Mouse (Mus musculus): ENCODE measurements around the gene Csf3r. TPM values are rescaled to one million over a fixed set of nuclear protein-coding genes. Genes with fewer than 3 reads are reported as not detected.

The Csf3r gene
- polyA plus RNA-seq, 1 experiment from 2014 or later, result 2.8 TPM

GRCm38 (mm10) chr4:126058997-126059362 lies 34.6 kb downstream of the Csf3r start:
- Histone ChIP-seq H3K9ac (peak overlapping the region; percentile 65), H3K4me1 (peaks cover 25% of the 10 kb centered on the region), H3K27me3 (replicated peaks) (no peaks in the 10 kb centered on the region), H3K4me2 (peak overlapping the region; percentile 95), H3K27ac (no peak overlapping the region), H3K4me3 (peak overlapping the region; percentile 82), H3K9me3 (replicated peaks) (no peaks in the 10 kb centered on the region), H3K36me3 (peaks cover 23% of the 10 kb centered on the region)
- 36% methylated on average over 9 of the region's 9 CpGs for WGBS (ENCODE audit: insufficient replicate concordance)
- ATAC-seq, result no peak

GRCm38 (mm10) chr4:126062856-126063255 lies 38.5 kb downstream of the Csf3r start:
- Histone ChIP-seq H3K36me3 (no peaks in the 10 kb centered on the region), H3K9me3 (replicated peaks) (no peaks in the 10 kb centered on the region), H3K27me3 (replicated peaks) (no peaks in the 10 kb centered on the region), H3K4me1 (peaks cover 11% of the 10 kb centered on the region), H3K9ac (no peak overlapping the region), H3K4me2 (no peak overlapping the region), H3K27ac (no peak overlapping the region), H3K4me3 (no peak overlapping the region)
- ATAC-seq, result no peak
- 23% methylated on average over 1 of the region's 1 CpGs for WGBS (ENCODE audit: insufficient replicate concordance)

GRCm38 (mm10) chr4:126065241-126065640 lies 40.9 kb downstream of the Csf3r start:
- no peaks in the 10 kb centered on the region for H3K9me3 ChIP-seq (replicated peaks)
- no peaks in the 10 kb centered on the region for H3K36me3 ChIP-seq
- no peaks in the 10 kb centered on the region for H3K27me3 ChIP-seq (replicated peaks)
- H3K27ac ChIP-seq, result no peak overlapping the region
- no peaks in the 10 kb centered on the region for H3K4me1 ChIP-seq
- no peak overlapping the region for H3K4me3 ChIP-seq
- no peak for ATAC-seq
- no peak overlapping the region for H3K4me2 ChIP-seq
- WGBS (ENCODE audit: insufficient replicate concordance), result 63% methylated on average over 7 of the region's 7 CpGs
- no peak overlapping the region for H3K9ac ChIP-seq

- WGBS (ENCODE audit: insufficient replicate concordance), result 59% methylated on average over 15 of the region's 15 CpGs
- no peaks in the 10 kb centered on the region for H3K9me3 ChIP-seq (replicated peaks)
- H3K4me1 ChIP-seq, result no peaks in the 10 kb centered on the region
- H3K27me3 ChIP-seq (replicated peaks), result no peaks in the 10 kb centered on the region
- no peaks in the 10 kb centered on the region for H3K36me3 ChIP-seq
- H3K27ac ChIP-seq, result no peak overlapping the region
- no peak for ATAC-seq
- no peak overlapping the region for H3K9ac ChIP-seq
- no peak overlapping the region for H3K4me2 ChIP-seq
- H3K4me3 ChIP-seq, result no peak overlapping the region
These were observed 43.2 kb downstream of the Csf3r start for GRCm38 (mm10) chr4:126067401-126068077.

- 61% methylated on average over 6 of the region's 6 CpGs for WGBS (ENCODE audit: insufficient replicate concordance)
These were observed 44.5 kb downstream of the Csf3r start for GRCm38 (mm10) chr4:126068842-126069241.

GRCm38 (mm10) chr4:126077833-126078232 lies 53.5 kb downstream of the Csf3r start:
- WGBS (ENCODE audit: insufficient replicate concordance), result 70% methylated on average over 6 of the region's 6 CpGs
- Histone ChIP-seq H3K27me3 (replicated peaks) (no peaks in the 10 kb centered on the region), H3K27ac (no peak overlapping the region), H3K9me3 (replicated peaks) (no peaks in the 10 kb centered on the region), H3K4me1 (peaks cover 5% of the 10 kb centered on the region), H3K9ac (no peak overlapping the region), H3K4me2 (no peak overlapping the region), H3K36me3 (no peaks in the 10 kb centered on the region), H3K4me3 (no peak overlapping the region)
- no peak for ATAC-seq

More at GRCm38 (mm10) chr4:126068842-126069241, 44.5 kb downstream of the Csf3r start:
- H3K27me3 ChIP-seq (replicated peaks), result no peaks in the 10 kb centered on the region
- no peaks in the 10 kb centered on the region for H3K9me3 ChIP-seq (replicated peaks)
- H3K4me3 ChIP-seq, result no peak overlapping the region
- no peaks in the 10 kb centered on the region for H3K36me3 ChIP-seq
- no peak for ATAC-seq
- no peaks in the 10 kb centered on the region for H3K4me1 ChIP-seq
- no peak overlapping the region for H3K4me2 ChIP-seq
- H3K9ac ChIP-seq, result no peak overlapping the region
- H3K27ac ChIP-seq, result no peak overlapping the region

GRCm38 (mm10) chr4:126079266-126079665 lies 54.9 kb downstream of the Csf3r start:
- H3K9me3 ChIP-seq (replicated peaks), result no peaks in the 10 kb centered on the region
- H3K27me3 ChIP-seq (replicated peaks), result no peaks in the 10 kb centered on the region
- H3K4me2 ChIP-seq, result no peak overlapping the region
- H3K4me3 ChIP-seq, result no peak overlapping the region
- ATAC-seq, result no peak
- no peak overlapping the region for H3K9ac ChIP-seq
- no peak overlapping the region for H3K27ac ChIP-seq
- H3K36me3 ChIP-seq, result no peaks in the 10 kb centered on the region
- peaks cover 14% of the 10 kb centered on the region for H3K4me1 ChIP-seq
- 58% methylated on average over 4 of the region's 4 CpGs for WGBS (ENCODE audit: insufficient replicate concordance)

GRCm38 (mm10) chr4:126081601-126082000 lies 57.3 kb downstream of the Csf3r start:
- H3K27me3 ChIP-seq (replicated peaks), result no peaks in the 10 kb centered on the region
- no peak overlapping the region for H3K9ac ChIP-seq
- H3K27ac ChIP-seq, result no peak overlapping the region
- no peak overlapping the region for H3K4me2 ChIP-seq
- peaks cover 14% of the 10 kb centered on the region for H3K4me1 ChIP-seq
- WGBS (ENCODE audit: insufficient replicate concordance), result 79% methylated on average over 1 of the region's 1 CpGs
- no peak for ATAC-seq
- H3K9me3 ChIP-seq (replicated peaks), result no peaks in the 10 kb centered on the region
- H3K36me3 ChIP-seq, result no peaks in the 10 kb centered on the region
- no peak overlapping the region for H3K4me3 ChIP-seq

GRCm38 (mm10) chr4:126083021-126083420 lies 58.7 kb downstream of the Csf3r start:
- no peak for ATAC-seq
- no peaks in the 10 kb centered on the region for H3K9me3 ChIP-seq (replicated peaks)
- H3K27ac ChIP-seq, result no peak overlapping the region
- peaks cover 23% of the 10 kb centered on the region for H3K4me1 ChIP-seq
- H3K4me3 ChIP-seq, result no peak overlapping the region
- H3K27me3 ChIP-seq (replicated peaks), result no peaks in the 10 kb centered on the region
- H3K9ac ChIP-seq, result no peak overlapping the region
- 41% methylated on average over 9 of the region's 9 CpGs for WGBS (ENCODE audit: insufficient replicate concordance)
- no peak overlapping the region for H3K4me2 ChIP-seq
- no peaks in the 10 kb centered on the region for H3K36me3 ChIP-seq

- 68% methylated on average over 8 of the region's 8 CpGs for WGBS (ENCODE audit: insufficient replicate concordance)
- Histone ChIP-seq H3K4me3 (no peak overlapping the region), H3K9ac (no peak overlapping the region), H3K27me3 (replicated peaks) (no peaks in the 10 kb centered on the region), H3K9me3 (replicated peaks) (no peaks in the 10 kb centered on the region), H3K36me3 (no peaks in the 10 kb centered on the region), H3K4me1 (peaks cover 23% of the 10 kb centered on the region), H3K27ac (no peak overlapping the region), H3K4me2 (no peak overlapping the region)
- no peak for ATAC-seq
These were observed 60.0 kb downstream of the Csf3r start for GRCm38 (mm10) chr4:126084382-126084781.

- 21% methylated on average over 7 of the region's 7 CpGs for WGBS (ENCODE audit: insufficient replicate concordance)
- Histone ChIP-seq H3K27ac (no peak overlapping the region), H3K9ac (no peak overlapping the region), H3K9me3 (replicated peaks) (no peaks in the 10 kb centered on the region), H3K4me2 (no peak overlapping the region), H3K36me3 (no peaks in the 10 kb centered on the region), H3K4me3 (no peak overlapping the region), H3K27me3 (replicated peaks) (no peaks in the 10 kb centered on the region), H3K4me1 (peaks cover 32% of the 10 kb centered on the region)
- ATAC-seq, result peak; percentile 73
These were observed 61.7 kb downstream of the Csf3r start for GRCm38 (mm10) chr4:126085996-126086576.

GRCm38 (mm10) chr4:126090101-126090847 lies 65.9 kb downstream of the Csf3r start:
- ATAC-seq, result peak; percentile 25; the same call in 1 of the 2 replicates
- no peaks in the 10 kb centered on the region for H3K36me3 ChIP-seq
- no peak overlapping the region for H3K27ac ChIP-seq
- H3K4me3 ChIP-seq, result no peak overlapping the region
- H3K9ac ChIP-seq, result no peak overlapping the region
- WGBS (ENCODE audit: insufficient replicate concordance), result 47% methylated on average over 7 of the region's 7 CpGs
- H3K4me1 ChIP-seq, result peaks cover 18% of the 10 kb centered on the region
- no peaks in the 10 kb centered on the region for H3K9me3 ChIP-seq (replicated peaks)
- H3K4me2 ChIP-seq, result no peak overlapping the region
- H3K27me3 ChIP-seq (replicated peaks), result no peaks in the 10 kb centered on the region
